Mouse (Mus musculus) brain, embryonic 14.5 days (tissue): ENCODE data around the gene H2afv.

ENCODE experiments used
- CTCF ChIP-seq: fragments of 200-500 bp; IDR thresholded peaks from 2 replicates; pipeline ENCODE4 v1.5.1; 2012; ENCODE audit warnings: inconsistent platforms, mild to moderate bottlenecking, moderate library complexity, borderline replicate concordance; ENCODE audit not compliant: insufficient read depth, insufficient read length; ENCODE audit errors: extremely low read depth
- POLR2A ChIP-seq: fragments of 200-500 bp; IDR thresholded peaks from 2 replicates; pipeline ENCODE4 v1.6.1; 2012; ENCODE audit warnings: mild to moderate bottlenecking, inconsistent platforms, borderline replicate concordance; ENCODE audit not compliant: poor library complexity, insufficient read depth, insufficient read length, severe bottlenecking; ENCODE audit errors: extremely low read depth

DNA sequence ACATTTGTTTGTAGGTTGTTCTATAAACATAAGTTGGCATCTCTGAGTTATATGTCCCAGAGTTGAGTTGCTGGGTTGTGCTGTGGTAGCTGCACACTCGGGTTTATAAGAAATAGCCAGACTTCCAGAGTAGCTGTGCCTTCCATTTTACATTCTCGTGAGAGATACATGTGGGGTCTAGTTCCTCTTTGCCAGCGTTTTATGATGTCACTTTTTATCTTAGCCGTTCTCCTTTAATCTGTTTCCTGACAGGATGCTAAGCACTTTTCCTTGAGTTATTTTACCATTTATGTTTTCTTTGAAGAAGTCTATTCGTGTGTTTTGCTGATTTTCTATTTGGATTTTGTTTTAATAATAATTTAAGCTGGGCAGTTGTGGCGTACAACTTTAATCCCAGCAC is 51.4 kb downstream of the H2afv start:
- TF ChIP-seq CTCF: no peak
- TF ChIP-seq POLR2A: no peak
